Mouse (Mus musculus) right cerebral cortex, postnatal 10 days (tissue): ENCODE measurements around the gene Clip3.

Experiments used
- DNase-seq, 2 experiments: peaks; one replicate each; pipeline ENCODE4 v3.0.0; 2021; ENCODE audit warnings: low spot score in 2 of 2

The Clip3 gene

DNA sequence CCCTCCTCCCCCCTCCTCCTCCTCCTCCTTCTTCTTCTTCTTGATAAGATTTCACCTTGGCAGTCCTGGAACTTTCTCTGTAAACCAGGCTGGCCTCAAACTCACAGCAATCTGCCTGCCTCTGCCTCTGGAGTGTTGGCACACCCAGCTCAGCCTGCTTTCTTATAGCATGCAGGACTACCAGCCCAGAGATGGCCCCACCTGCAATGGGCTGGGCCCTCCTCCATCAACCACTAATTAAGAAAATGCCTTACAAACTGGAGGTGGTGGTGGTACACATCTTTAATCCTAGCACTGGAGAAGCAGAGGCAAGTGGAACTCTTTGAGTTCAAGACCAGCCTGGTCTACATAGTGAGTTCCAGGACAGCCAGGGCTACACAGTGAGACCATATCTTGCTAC, 34.9 kb downstream of the Clip3 start:
- DNase-seq, result no peak

DNA sequence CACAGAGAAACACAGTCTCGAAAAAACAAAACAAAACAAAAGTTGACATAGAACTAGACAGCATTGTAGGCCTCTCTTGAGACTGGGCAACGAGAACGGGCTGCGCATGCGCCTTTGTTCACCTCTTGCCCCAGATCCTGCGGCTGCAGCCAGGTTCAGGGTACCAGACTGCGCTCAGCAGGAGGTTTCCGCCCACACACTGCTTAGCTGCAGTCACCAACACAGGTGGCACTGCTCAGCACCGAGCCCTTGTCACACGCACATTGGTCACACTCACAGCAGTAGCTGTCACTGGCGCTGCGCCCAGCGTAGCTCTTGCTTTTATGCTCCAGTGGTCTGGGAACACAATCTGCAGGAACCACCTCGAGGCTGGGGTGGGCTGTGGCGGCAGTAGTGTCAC, 35.6 kb downstream of the Clip3 start:
- DNase-seq, result peak in 1 of 2 experiments; percentile 43

DNA sequence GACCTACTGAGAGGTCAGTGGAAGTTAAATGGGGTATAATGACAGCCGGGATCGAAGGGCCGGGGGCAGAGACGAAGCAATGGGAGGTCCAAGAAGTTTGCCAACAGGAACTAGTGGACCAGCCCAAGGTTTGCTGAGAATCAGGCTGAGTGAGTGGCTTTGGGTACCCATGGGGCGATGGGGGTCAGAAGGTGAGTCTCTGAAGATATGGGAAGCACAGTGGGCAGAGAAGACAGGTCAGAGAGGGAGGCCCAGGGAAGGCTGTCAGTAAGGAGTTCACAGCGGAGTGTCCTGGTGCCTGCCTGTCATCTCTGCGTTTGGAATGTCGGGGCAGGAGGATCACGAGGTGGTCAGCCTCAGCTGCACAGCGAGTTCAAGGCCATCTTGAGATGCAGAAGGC, 36.9 kb downstream of the Clip3 start:
- no peak for DNase-seq

DNA sequence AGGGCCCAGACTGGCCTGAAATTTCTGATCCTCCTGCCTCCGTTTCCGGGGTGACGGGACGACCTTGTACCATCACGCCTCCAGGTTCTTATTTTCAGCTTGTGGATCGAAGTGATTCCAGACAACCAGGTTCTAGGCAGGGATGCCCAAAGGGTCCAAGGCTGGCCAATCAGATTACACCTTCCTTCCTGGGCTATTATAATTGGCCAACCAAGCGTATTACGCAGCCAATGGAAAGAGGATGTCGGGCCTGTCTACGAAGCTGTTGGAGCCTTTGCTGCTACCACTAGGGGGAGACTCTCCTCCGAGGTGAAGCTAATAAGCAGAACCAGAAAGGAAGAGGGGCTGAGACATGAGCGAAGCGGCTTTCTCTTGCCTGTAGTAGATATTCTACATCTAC, 40.4 kb downstream of the Clip3 start:
- peak; percentile 94 to 97 for DNase-seq

DNA sequence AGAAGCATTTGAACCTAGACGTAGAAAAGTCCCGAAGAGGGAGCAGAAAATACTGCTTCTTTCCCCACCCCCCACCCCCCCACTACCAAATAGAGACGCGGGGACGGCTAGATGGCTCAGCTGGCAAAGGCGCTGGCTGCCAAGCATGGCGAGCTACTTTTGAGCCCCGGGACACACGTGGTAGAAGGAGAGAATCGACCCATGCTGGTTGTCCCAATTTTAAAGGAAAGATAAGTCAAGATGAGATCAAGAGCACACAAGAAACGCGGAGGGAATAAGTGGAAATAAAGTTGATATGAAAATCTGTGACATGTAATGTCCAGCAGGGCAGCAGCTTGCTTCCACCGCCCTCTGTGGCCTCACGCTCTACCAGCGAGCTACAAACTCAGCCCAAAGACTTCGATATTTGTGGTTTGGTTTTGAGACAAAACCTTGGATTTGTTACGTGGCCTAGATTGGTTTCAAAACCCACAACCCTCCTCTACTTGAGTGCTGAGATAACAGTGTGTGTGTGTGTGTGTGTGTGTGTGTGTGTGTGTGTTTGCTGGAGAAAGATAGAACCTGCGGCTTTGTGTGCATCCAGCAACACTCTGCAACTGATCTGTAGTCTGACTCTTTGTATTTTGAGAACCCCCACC, 41.2 kb downstream of the Clip3 start:
- no peak for DNase-seq

DNA sequence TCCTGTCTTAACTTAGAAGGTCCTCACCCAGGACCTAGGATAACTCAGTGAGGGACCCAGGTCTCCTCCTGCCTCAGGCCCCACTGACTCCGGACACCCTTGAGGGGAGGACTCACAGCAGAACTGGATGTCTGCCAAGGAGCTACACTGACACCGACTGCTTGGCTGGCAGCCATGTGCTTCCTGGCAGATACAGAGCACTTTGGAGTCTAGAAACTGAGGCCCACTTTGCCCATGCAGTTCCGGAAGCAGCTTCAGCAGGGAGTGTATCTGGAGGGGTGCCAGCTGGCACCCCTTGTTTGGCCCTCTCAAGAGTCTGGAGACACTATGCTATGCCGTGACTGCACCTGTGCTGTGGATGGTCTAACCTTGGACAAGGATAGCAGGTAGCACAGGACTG, 41.9 kb downstream of the Clip3 start:
- DNase-seq, result peak; percentile 93 to 94

DNA sequence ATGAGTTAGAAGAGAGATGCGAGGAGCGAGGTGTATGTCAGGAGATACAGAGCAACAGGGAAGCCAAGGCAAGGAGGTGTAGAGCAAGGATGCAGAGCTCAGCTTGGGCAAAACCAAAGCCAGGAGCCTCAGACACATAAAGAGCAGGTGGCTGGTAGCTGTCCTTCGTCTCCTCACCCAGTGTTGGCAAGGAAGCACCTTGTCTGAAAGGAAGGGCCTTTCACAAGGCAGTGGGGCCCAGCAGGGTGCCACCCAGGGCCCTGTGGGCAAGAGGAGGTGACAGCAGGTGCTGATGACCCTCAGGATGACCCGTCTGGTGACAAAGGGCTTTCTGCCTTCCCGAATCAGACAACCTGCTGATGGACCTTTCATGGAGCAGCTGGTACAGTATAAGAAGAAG, 43.0 kb downstream of the Clip3 start:
- no peak for DNase-seq

DNA sequence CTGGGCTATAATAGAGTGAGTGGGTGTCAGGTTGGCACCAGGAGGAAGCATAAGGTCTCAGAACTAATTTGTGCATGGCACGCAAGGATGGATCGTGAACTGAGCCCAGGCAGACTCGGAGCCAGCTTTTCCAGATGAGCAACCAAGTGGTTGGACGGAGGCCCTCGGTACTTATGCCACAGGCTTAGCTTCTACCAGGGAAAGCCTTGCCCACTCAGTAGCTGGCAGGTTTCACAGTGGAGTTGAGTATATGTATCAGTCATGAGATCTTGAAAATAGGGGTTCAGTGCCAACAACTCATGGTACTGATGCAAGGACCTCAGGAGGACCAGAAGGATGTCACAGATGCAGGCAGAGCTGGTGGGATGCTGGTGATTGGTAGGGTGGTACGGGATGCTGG, 44.2 kb downstream of the Clip3 start:
- no peak for DNase-seq

DNA sequence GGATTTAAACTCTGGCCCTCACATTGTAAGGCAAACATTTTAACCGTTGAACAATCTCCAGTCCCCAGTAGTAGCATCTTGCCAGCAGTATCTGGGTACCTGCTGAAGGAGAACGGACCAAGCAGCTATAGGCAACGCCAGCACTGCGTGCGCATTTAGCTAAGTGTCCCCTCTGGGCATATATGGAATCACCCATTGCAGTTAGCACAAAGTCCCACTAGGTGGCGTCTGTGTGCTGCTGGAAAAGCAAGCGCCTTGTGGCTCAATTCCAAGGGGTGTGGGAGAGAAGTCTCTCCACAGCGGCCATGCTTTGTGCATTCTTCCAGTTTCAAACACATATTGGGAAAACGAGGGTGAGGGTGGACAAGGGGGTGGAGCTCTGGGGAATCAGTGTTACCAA, 44.9 kb downstream of the Clip3 start:
- peak; percentile 94 to 95 for DNase-seq

DNA sequence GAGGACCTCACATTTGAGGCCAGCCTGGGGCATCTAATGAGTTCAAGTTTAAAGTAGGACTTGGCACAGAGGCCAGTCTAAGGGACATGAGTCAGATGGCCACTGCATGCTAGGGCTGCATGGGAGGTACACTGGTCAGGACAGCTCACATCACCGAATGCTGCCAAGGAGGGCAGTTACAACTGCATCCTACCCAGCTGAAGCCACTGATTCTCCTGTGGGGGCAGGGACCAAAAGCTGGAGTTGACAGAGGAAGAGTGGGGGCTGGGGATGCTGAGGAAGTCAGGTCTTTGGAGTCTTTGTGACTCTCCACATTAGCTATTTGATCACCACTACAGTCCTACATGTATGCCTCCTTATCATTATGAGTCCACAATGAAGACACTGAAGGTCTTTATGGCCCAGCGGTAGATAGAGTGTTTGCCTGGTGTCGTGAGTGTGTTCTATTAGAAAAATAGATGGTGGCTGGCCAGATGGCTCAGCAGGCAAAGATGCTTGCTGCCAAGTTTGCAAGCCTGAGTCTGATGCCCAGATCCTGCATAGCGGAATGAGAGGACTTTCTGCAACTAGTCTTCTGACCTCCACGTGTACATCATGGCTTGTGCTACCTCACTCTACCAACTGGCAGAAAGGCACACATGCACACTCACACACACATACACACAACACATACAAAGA, 48.0 kb downstream of the Clip3 start:
- no peak for DNase-seq

DNA sequence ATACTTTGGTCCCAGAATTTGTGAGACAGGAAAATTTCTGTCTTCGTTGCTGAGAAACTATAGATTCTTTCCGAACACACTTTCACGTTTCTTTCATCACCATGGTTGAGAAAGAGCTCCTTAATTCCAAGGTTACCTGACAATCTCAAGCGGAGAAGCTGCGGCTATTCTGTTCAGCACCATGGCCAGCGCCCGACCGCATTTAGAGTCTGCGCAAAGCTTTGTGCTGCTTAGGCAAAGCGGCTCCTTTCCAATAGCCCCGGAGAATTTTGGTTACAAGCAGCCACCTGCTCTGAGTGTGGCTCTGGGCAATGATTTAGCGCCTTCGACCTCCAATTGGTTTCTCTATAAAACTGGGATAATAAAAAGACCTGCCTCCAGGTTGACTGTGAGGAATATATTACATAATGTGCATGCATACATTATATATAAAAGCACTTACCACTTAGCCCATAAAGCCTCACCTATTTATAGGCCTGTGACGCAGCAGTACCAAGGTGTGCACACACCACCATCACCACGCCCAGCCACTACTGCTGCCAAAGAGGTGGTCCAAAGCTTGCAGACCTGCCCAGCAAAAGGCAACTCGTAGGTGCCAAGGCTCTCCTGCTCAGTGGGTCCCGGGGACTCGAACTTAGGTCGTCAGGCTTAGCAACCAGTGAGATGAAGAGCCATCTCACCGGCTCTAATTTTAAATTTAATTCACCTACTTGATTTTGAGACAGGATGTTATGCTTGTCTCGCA, 55.3 kb downstream of the Clip3 start:
- peak in 1 of 2 experiments; percentile 33 for DNase-seq

DNA sequence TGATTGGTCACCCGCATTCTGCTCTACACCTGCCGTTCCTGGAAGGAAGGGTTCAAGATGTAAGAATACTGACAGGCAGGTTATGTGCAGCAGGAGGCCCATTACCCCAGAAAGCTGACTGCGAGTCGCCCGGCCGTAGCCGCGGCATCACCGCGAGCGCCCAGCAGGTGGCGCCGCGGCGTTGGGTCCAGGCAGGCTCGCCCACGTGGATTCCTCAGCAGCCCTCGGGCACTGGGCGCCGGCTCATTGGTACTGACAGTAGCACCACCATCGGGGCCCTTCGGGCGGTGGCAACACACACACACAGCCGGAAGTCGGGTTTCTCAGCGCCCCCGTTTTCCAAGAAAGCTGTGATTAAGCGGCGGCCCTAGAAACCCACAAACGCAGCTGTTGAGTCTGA, 56.3 kb downstream of the Clip3 start:
- DNase-seq, result peak; percentile 84 to 85

DNA sequence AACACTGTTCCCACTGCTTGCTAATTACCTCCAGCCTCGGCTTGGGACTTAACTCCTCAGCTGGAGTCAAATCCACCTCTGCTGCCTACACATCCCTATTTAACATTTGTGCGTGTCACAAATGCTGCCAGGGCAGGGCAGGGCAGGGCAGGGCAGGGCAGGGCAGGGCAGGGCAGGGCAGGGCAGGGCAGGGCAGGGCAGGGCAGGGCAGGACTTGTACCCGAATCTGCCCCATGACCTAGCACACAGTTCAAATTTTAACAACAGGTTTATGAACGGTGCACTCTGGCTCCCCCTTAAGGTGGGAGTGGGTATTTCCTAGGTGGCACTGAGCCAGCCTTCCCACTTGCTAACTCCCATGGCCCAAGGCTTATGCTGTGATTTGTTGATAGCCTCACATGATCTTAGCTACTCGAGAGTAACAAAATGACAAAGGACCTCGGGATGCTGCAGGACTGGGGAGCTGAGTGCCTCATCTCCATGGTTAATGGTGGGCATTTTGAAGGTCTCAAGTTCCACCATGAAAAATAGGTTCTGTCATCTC, 61.8 kb downstream of the Clip3 start:
- peak in 1 of 2 experiments; percentile 69 for DNase-seq

DNA sequence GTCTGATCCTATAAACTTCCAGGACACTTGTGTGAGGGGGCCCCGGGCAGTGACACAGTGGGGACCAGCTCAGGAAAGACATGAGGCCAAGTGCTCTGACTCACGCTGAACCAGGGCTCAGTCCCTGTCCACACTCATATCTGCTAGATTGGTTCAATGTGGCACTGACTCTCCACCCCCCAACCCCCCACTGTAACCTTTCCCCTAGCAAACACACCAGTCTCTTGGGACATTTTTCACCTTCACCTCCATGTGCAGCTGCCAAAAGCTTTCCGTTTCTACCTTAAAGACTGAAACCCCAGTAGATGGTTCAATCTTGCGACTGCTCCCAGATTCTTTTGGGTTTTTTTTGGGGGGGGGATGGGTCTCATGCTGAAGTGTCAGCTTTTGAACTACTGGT, 62.5 kb downstream of the Clip3 start:
- DNase-seq, result no peak
